Mouse (Mus musculus) brain, embryonic 14.5 days (tissue): ENCODE data around the gene Tmem115.

ENCODE experiments used
- CTCF ChIP-seq: fragments of 200-500 bp; IDR thresholded peaks from 2 replicates; pipeline ENCODE4 v1.5.1; 2012; ENCODE audit warnings: inconsistent platforms, mild to moderate bottlenecking, moderate library complexity, borderline replicate concordance; ENCODE audit not compliant: insufficient read depth, insufficient read length; ENCODE audit errors: extremely low read depth
- POLR2A ChIP-seq: fragments of 200-500 bp; IDR thresholded peaks from 2 replicates; pipeline ENCODE4 v1.6.1; 2012; ENCODE audit warnings: mild to moderate bottlenecking, inconsistent platforms, borderline replicate concordance; ENCODE audit not compliant: poor library complexity, insufficient read depth, insufficient read length, severe bottlenecking; ENCODE audit errors: extremely low read depth

DNA sequence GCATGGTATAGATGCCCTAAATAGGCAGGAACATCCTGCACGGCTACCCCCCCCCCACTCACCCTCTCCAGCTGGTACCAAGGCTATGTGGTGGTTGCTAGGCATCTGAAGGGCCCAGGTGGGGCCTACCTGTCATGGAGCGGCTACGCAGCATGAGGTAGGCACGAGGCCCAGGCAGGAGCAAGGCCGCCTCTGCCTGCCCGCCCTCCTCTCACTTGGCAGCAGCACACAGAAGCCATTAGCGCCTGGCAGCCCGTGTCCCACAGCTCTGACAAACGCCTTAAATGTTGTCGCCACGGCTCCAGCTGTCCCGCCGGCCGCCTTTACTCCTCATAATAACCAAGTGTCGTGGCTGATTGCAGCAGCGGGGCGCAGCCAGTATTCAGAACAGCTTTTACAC, 49.4 kb upstream of the Tmem115 start:
- no peak for TF ChIP-seq POLR2A
- TF ChIP-seq CTCF = no peak
